Comparison of ENCODE assay signal across 1 mouse cellular context in the genomic region with DNA sequence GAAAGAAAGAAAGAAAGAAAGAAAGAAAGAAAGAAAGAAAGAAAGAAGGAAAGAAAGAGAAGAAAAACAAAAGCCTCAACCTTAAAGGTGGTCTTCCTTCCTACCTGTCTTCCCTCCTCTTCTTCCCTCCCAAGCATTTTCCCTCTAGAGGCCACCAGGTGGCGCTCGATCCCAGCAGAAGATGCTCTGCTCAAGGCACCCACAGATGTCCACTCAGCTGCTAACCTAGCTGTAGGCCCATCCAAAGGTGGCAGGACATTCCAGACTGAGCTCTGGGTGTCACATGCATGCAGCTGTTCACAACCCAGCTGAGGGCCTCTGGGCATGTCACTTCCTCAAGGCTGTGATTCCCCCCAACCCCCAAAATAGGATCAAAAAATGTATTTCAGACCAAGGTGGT.
TF ChIP-seq lines count a peak whose summit lies in the region.

No protein-coding gene starts in this region.

TF ChIP-seq in CH12.LX, 34 proteins besides CTCF, POLR2A, EP300 and RAD21 (continued from another document):
- no peak for TF ChIP-seq JUND (conservative IDR thresholded peaks at IDR 0.05; ENCODE audit: low read depth, low read length)
